Mouse (Mus musculus): Measurements from ENCODE around the gene Fam241a. TPM values are rescaled to one million over a fixed set of nuclear protein-coding genes. Genes with fewer than 3 reads are reported as not detected.

The Fam241a gene
- total and polyA plus RNA-seq, 3 experiments, result 1.6 to 12.7 (median 5.3) TPM

DNA sequence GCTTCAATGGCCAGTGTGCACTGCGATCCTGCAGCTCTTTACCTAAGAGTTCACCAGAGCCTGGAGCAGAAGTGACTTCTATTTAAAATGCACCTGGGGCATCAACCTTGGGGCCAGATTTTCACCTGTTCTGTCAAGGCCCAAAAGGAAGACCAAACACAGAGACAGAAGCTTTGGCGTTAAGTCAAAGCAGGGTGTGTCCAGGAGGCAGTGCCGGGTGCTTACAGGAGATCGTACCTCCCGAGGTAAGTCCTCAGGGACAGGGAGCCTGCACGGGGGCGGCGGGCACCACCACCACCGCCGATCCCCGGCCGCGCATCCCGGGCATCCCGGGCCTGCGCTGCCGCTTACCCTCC is 59.3 kb downstream of the Fam241a start:
- H3K9me3 ChIP-seq (replicated peaks; ENCODE audit: low read length), result no peaks in the 10 kb centered on the region
- peak overlapping the region; percentile 94 for H3K4me2 ChIP-seq (ENCODE audit: insufficient read depth, low read depth, poor library complexity, severe bottlenecking)
- in situ Hi-C loops (cut with MboI; ENCODE audit: low pct_ligation_motif_present, low pct_unique_long_range_greater_than_20kb, low sequenced_read_pairs) (no loop called here), dilution Hi-C loops (cut with MboI; ENCODE audit: extremely low pct_ligation_motif_present, extremely low pct_unique_long_range_greater_than_20kb, low sequenced_read_pairs) (no loop called here)
- no peak overlapping the region for H3K27ac ChIP-seq (ENCODE audit: insufficient read depth, low read depth)
- peak overlapping the region; percentile 84 to 96 (median 93) for H3K4me3 ChIP-seq (replicated peaks in 1 of 3; ENCODE audit: low read depth in 2 of 3, low read length in 2 of 3, poor library complexity in 1 of 3)
- DNase-seq (ENCODE audit: extremely low read depth), result no peak
- TF ChIP-seq ETS1 (conservative IDR thresholded peaks at IDR 0.05; ENCODE audit: low read depth, low read length) (no peak), NRF1 (IDR thresholded peaks at IDR 0.05; ENCODE audit: low read depth, low read length) (no peak), CTCF (conservative IDR thresholded peaks at IDR 0.05 in 1 of 2, IDR thresholded peaks at IDR 0.05 in 1 of 2; ENCODE audit: low read depth in 2 of 2, low read length in 2 of 2) (no peak), HCFC1 (IDR thresholded peaks at IDR 0.05; ENCODE audit: low read depth, low read length) (no peak), MAX (IDR thresholded peaks at IDR 0.05; ENCODE audit: low read length) (no peak)
- H3K27me3 ChIP-seq (replicated peaks), result no peaks in the 10 kb centered on the region
- peaks cover 20% of the 10 kb centered on the region for H3K79me2 ChIP-seq (replicated peaks; ENCODE audit: control insufficient read depth, extremely low read depth, insufficient read depth, poor library complexity, severe bottlenecking)
- peaks cover 4 to 25% of the 10 kb centered on the region in 2 experiments; a peak in 2 of 4 replicates for H3K4me1 ChIP-seq (ENCODE audit: control insufficient read depth in 1 of 2, insufficient read depth in 2 of 2)
- peaks cover 0 to 37% of the 10 kb centered on the region in 2 experiments for H3K36me3 ChIP-seq (replicated peaks in 1 of 2; ENCODE audit: control insufficient read depth in 1 of 2, insufficient read depth in 1 of 2, low read length in 1 of 2)
- H3K9ac ChIP-seq (ENCODE audit: insufficient read depth, low read depth), result peak overlapping the region; percentile 91

DNA sequence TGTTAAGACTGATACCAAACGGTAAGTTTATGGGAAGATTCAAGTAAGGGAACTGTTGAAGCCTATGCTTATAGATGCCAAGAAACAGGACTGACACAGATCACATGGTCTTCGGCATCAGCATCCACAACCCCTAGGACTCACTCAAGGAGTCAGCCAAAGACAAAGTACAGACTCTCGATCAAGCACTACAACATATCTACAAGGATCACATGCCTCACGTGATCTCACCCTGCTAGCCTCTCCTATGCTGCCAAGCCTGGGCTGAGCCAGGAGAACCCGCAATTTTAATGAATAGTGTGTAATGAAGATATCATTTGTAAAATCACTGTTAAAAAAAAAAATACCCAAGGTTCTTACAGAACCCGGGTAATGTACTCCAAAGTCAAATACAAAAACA is 60.5 kb downstream of the Fam241a start:
- in situ Hi-C loops (cut with MboI; ENCODE audit: low pct_ligation_motif_present, low pct_unique_long_range_greater_than_20kb, low sequenced_read_pairs) (no loop called here), dilution Hi-C loops (cut with MboI; ENCODE audit: extremely low pct_ligation_motif_present, extremely low pct_unique_long_range_greater_than_20kb, low sequenced_read_pairs) (no loop called here)
- Histone ChIP-seq H3K9me3 (replicated peaks; ENCODE audit: low read length) (no peaks in the 10 kb centered on the region), H3K27ac (ENCODE audit: insufficient read depth, low read depth) (no peak overlapping the region), H3K4me2 (ENCODE audit: insufficient read depth, low read depth, poor library complexity, severe bottlenecking) (no peak overlapping the region), H3K4me3 (replicated peaks in 1 of 3; ENCODE audit: low read depth in 2 of 3, low read length in 2 of 3, poor library complexity in 1 of 3) (no peak overlapping the region), H3K4me1 (ENCODE audit: control insufficient read depth in 1 of 2, insufficient read depth in 2 of 2) (peaks cover 4 to 25% of the 10 kb centered on the region in 2 experiments; a peak in 2 of 4 replicates), H3K36me3 (replicated peaks in 1 of 2; ENCODE audit: control insufficient read depth in 1 of 2, insufficient read depth in 1 of 2, low read length in 1 of 2) (peaks cover 4 to 47% of the 10 kb centered on the region in 2 experiments), H3K27me3 (replicated peaks) (no peaks in the 10 kb centered on the region), H3K79me2 (replicated peaks; ENCODE audit: control insufficient read depth, extremely low read depth, insufficient read depth, poor library complexity, severe bottlenecking) (peaks cover 20% of the 10 kb centered on the region), H3K9ac (ENCODE audit: insufficient read depth, low read depth) (no peak overlapping the region)
- DNase-seq (ENCODE audit: extremely low read depth), result no peak
- TF ChIP-seq KAT2A (IDR thresholded peaks at IDR 0.05; ENCODE audit: insufficient replicate concordance, low read length) (no peak), RAD21 (IDR thresholded peaks at IDR 0.05; ENCODE audit: low read depth, low read length) (no peak), ELF1 (IDR thresholded peaks at IDR 0.05; ENCODE audit: low read depth, low read length) (no peak), JUND (conservative IDR thresholded peaks at IDR 0.05; ENCODE audit: low read depth, low read length) (no peak), MEF2A (IDR thresholded peaks at IDR 0.05; ENCODE audit: borderline replicate concordance, low read depth, low read length) (no peak), NRF1 (IDR thresholded peaks at IDR 0.05; ENCODE audit: low read depth, low read length) (no peak), EP300 (IDR thresholded peaks at IDR 0.05; ENCODE audit: low read length) (no peak), SMC3 (IDR thresholded peaks at IDR 0.05; ENCODE audit: low read depth, low read length) (no peak), GABPA (IDR thresholded peaks at IDR 0.05; ENCODE audit: insufficient replicate concordance, low read depth, low read length) (no peak), JUN (IDR thresholded peaks at IDR 0.05; ENCODE audit: insufficient read depth, low read depth, low read length) (no peak), ZKSCAN1 (IDR thresholded peaks at IDR 0.05; ENCODE audit: borderline replicate concordance, low read depth, low read length) (no peak), IRF4 (IDR thresholded peaks at IDR 0.05; ENCODE audit: low read depth, low read length) (no peak), USF2 (conservative IDR thresholded peaks at IDR 0.05; ENCODE audit: low read depth, low read length) (no peak), E2F4 (IDR thresholded peaks at IDR 0.05; ENCODE audit: insufficient replicate concordance, low read depth, low read length) (no peak), ZMIZ1 (IDR thresholded peaks at IDR 0.05; ENCODE audit: low read depth, low read length) (no peak)
